Mouse (Mus musculus) gastrocnemius, postnatal 4 days (tissue): ENCODE measurements around the gene Ahsg. TPM values are rescaled to one million over a fixed set of nuclear protein-coding genes. Genes with fewer than 3 reads are reported as not detected.
A peak's percentile ranks its signal among the peaks of the same experiment; 100 is the strongest.

Experiments
- DNase-seq, 2 experiments: peaks; one replicate each; pipeline ENCODE4 v3.0.0; 2021 to 2022; ENCODE audit warnings: low spot score in 2 of 2, mixed read lengths in 2 of 2
- total RNA-seq, 2 experiments: library from RNA; stranded (reverse); gene quantifications; 2 replicates each; pipeline ENCODE4 v1.2.3; 2021

The Ahsg gene
- total RNA-seq, 2 experiments from 2014 or later = 5.0 to 62.3 TPM

- no peak for DNase-seq
Observed at GRCm38 (mm10) chr16:22885356-22885755, 5.7 kb upstream of the Ahsg start.

GRCm38 (mm10) chr16:22886726-22887125 is 4.4 kb upstream of the Ahsg start:
- no peak for DNase-seq

GRCm38 (mm10) chr16:22888835-22889234 is 2.2 kb upstream of the Ahsg start:
- DNase-seq = no peak

GRCm38 (mm10) chr16:22889716-22890115 is 1.4 kb upstream of the Ahsg start:
- DNase-seq = no peak

- DNase-seq = no peak
Observed at GRCm38 (mm10) chr16:22891733-22892154, 667 bp downstream of the Ahsg start.

- no peak for DNase-seq
Observed at GRCm38 (mm10) chr16:22894095-22894494, 3.0 kb downstream of the Ahsg start.

GRCm38 (mm10) chr16:22896618-22897017 is 5.5 kb downstream of the Ahsg start:
- DNase-seq = no peak

GRCm38 (mm10) chr16:22899346-22899745 is 8.3 kb downstream of the Ahsg start:
- DNase-seq = no peak

GRCm38 (mm10) chr16:22899866-22900570 is 8.9 kb downstream of the Ahsg start:
- DNase-seq = no peak

GRCm38 (mm10) chr16:22901326-22901725 is 10.2 kb downstream of the Ahsg start:
- DNase-seq = no peak

GRCm38 (mm10) chr16:22909290-22909689 is 18.2 kb downstream of the Ahsg start:
- no peak for DNase-seq

GRCm38 (mm10) chr16:22911986-22912385 is 20.9 kb downstream of the Ahsg start:
- DNase-seq = peak in 1 of 2 experiments; percentile 19

- DNase-seq = no peak
Observed at GRCm38 (mm10) chr16:22912886-22913285, 21.8 kb downstream of the Ahsg start.

GRCm38 (mm10) chr16:22914276-22914675 is 23.2 kb downstream of the Ahsg start:
- DNase-seq = no peak

- no peak for DNase-seq
Observed at GRCm38 (mm10) chr16:22918034-22918433, 27.0 kb downstream of the Ahsg start, which contains the start of gene Fetub. Gene Fetub, plus strand, starts transcription at chr16:22918334.

- no peak for DNase-seq
Observed at GRCm38 (mm10) chr16:22918664-22919312, 27.7 kb downstream of the Ahsg start.

GRCm38 (mm10) chr16:22919971-22920854 is 29.1 kb downstream of the Ahsg start:
- DNase-seq = no peak

GRCm38 (mm10) chr16:22921761-22922160 is 30.7 kb downstream of the Ahsg start:
- DNase-seq = no peak

GRCm38 (mm10) chr16:22922433-22922832 is 31.4 kb downstream of the Ahsg start:
- DNase-seq = no peak

- DNase-seq = no peak
Observed at GRCm38 (mm10) chr16:22929575-22929974, 38.5 kb downstream of the Ahsg start.

GRCm38 (mm10) chr16:22931431-22932200 is 40.5 kb downstream of the Ahsg start:
- DNase-seq = no peak
